Mouse (Mus musculus): ENCODE data around the gene Ier5l.

Gene Ier5l

DNA sequence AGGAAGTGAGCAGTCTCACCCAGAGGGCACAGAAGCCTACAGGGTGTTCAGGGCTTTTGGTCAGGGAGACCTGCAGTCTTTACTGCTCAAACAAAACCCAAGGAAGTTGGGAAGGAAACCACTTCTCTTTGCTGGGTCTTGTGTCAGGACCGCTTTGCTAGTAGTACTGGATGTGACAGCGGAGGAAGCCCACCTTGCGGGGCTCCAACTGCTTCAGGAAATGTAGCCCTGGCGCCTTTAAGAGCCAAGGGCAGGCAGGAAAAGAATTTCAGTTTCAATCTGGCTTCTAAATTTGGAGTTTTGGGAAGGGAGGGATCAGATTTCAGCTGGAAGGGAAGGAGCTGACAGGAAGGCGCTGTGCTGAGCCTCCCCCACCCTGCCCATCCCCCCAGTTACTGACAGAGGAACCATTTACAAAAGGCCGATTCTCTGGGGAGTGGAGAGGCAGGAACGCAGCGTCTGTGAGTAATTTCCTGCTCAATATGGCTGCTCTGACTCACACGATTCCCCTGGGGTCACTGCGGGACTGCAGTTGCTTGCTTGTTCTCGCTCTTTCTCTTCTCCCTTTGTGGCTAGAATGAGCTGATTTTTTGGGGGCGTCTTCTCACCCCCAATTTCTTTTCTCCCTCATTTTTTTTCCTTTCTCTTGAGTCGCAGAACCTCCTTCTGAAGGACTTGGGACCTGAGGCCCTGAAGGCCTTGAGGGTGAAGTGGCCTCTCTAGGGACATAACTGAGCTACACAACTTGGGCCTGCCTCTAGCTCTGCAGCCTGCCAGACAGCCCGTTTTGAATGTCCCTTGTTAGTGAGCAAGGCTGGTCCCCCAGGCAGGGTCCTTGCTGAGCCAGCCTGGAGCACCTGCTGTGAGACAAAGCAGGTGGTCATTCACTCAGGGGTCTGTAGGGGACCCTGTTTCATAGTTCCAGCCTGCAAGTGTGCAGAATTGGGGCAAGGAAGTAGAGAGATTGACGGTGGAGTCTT is 32.2 kb downstream of the Ier5l start:
- DNase-seq (ENCODE audit: low read depth), result peak; percentile 98

DNA sequence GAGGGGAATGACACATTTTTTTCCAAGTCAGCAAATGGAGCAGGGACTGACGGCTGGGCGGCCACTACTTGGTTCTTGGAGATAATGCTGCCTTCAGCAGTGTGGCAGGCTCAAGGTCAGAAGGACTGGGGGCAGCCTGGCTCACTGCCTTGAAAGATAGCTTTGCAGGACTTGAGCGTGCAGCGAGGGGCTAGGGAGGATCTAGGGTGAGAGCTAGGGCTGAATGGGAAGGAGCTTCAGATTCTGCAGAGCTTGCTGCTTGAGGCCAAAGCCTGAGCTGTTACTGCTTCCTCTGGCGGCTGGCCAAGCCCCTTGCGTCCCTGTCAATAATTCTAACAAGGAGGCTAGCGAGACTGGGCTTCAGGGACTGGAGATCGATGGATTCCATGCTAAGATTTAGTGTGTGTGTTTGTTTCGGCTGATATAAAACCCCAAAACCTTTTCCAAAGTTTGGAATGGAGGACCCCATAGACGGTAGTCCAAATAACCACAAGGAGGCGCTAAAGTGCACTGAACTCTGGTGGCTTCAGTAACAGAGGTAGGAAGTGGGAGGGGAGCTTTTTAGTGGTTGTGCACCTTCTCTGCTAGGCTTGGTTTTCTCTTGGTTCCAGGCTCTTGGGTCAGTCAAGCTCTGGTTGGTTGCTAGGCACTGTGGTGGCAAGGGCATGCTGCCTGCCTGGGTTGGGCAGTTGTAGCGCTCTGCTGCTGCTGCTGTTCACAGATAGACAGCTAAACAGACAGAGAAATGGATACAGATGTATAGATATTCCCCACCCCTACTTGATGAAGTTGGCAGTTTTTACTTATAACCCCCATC is 33.1 kb downstream of the Ier5l start:
- DNase-seq (ENCODE audit: low read depth), result peak; percentile 86

DNA sequence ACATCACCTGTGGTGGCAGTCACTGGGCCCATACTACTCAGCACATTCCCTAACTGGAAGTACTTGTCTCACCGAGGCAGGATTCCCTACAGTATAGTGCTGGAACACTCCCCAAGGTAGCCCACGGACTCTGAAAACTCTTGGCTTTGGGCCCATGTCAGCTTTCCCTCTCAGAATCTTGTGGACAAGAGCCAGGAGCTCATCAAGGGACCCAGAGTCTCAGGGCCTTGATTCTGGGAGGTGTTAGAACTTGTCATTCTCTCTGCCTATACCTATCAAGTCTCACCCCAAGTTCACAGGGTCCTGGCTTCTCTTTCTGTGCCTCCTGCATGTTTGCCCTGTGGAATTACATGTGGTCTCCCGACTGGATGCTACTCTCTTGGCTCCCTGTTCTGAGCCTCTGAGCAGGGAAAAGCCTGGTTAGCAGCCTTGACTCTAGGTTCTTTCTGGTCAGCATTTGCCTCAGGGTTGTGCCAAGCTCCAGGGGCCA is 33.8 kb downstream of the Ier5l start:
- DNase-seq (ENCODE audit: low read depth), result no peak

DNA sequence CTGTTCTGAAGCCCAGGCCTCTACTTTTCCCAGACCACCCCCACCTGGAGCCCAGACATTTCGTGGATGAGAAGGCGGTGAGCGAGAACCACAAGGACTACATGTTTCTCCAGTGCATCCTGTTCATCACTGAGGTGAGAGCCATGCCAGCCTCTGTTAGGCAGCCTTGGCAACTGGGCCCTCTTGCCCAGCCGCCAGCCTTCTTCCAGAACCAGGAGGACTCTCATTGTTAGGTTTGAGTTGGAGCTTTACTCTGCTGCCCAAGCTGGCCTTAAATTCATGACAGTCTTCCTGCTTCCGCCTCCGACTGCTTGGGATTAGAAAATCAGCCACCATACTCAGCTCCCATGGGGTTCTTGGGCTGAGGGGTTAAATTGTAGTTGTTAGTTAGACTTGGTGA is 34.4 kb downstream of the Ier5l start:
- no peak for DNase-seq (ENCODE audit: low read depth)

DNA sequence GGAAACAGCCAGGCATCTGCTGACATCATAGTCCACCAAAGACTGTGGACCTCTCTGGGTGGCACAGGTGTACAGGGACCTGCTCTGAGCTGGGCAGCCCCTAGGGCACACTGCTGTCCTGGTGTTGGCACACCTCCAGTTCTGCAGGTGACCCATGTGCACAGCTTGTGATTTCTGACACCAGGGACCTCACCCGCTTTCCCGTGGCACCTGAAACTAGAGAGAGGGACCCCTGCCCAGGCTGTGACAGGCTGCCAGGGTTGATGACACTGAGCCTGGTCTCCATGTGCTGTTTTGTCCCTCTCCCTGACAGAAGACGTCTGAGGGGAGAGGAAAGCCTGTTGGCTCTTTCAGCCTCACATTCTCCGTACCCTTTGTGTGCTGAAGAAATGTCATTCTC is 36.2 kb downstream of the Ier5l start:
- no peak for DNase-seq (ENCODE audit: low read depth)

DNA sequence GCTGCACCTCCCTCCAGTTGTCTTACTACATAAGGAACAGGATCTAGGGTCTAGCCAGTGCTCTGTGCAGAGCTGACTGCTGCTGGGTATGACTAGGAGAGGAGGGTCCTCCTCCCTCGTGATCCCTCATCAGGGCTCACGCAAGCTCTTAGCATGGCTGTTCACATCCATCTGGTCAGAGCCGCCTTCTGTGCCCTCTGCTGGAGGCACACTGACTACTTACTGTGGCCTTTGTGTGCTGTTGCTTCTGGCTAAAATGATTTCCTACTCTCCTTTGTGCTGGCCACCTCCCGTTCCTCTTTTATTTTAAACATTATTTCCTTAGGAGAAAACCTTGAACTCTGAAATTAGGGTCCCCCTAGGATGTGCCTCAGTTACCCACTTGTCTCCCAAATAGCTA is 37.2 kb downstream of the Ier5l start:
- DNase-seq (ENCODE audit: low read depth), result no peak

DNA sequence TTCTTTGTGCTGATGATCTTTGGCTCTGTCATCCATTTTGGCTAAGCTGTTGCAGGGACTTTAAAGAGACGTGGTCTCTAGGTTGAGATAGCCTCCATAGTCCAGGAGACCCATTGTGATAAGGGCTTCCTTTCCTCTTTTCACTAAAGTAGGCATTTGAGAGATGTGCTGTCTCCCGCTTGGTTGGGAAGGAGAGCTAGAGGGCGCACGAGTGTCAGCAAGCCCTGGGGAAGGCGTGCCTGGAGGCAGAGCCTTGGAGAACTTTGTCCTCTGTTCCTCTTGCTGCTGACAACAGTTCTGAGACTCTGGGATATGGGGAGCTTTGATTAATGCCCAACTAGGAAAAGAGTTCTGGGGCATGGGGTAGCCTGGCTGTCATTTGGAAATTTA is 37.9 kb downstream of the Ier5l start:
- no peak for DNase-seq (ENCODE audit: low read depth)

DNA sequence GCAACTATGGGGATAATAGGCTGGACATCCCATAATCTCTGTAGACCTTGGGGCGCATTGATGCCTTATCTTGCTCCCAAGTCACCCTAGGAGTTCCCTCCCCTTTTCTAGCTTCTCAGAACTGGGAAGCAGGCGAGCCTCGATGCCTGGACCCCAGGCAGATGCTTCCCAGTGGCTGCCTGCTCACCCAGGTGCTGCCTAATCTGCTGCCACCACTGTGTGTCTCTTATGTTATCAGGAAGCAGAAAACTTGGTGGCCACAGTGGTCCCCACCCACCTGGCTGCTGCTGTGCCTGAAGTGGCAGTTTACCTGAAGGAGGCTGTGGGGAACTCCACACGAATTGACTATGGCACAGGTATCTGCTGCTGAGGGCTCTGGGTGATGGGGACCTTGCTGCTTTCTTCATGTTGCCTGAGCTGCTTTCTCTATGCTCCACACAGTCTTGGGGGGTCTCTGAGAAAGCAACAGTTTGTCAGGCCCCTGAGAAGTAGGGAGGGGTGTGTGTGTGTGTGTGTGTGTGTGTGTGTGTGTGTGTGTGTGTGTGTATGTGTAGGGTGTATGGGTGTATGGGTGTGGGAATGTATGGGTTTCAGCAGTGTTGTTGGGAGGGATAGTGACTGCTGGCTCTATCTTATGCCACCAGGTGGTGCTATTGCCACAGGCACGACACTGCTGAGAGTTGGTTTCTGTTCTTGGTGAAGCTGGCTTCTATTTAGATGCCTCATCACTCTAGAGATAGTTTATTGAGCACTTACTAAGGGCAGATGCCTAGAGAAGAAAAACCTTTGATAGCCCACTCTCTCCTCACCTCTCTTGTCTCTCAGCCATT is 38.5 kb downstream of the Ier5l start:
- DNase-seq (ENCODE audit: low read depth), result no peak

DNA sequence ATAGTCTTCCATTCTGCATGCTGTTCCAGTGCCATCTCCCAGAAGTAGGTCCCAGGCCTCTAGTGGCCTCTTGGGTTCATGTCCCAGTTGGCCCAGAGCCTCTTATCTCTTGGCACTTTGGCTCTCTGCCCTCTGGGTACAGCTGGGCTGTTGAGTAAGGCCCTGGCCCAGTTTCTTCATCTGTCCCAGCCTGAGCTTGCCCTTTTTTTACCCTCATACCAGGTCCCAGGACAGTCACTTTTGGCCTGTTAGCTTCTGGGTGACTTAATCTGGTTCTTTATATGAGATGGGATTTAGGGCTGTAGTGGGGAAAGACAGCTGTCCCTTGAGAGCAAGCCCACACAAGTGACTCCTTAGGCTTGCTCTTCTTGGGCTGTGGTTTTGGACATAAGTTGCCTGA is 44.9 kb downstream of the Ier5l start:
- no peak for DNase-seq (ENCODE audit: low read depth)

All from fibroblast of lung, adult 2 months (primary cell).